Mouse (Mus musculus) liver, embryonic 14.5 days (tissue): ENCODE measurements around the gene Spon1. TPM values are rescaled to one million over a fixed set of nuclear protein-coding genes. Genes with fewer than 3 reads are reported as not detected.

Source experiments
- ATAC-seq: fragments of 200-750 bp; cut with Nextera tagmentation; 2 replicates; pipeline ENCODE4 v1.8.0; 2017; ENCODE audit warnings: moderate number of reproducible peaks, mild to moderate bottlenecking, moderate library complexity; ENCODE audit not compliant: insufficient read depth
- DNase-seq, 3 experiments: peaks; one replicate each; pipeline ENCODE4 v3.0.0-alpha.2; 2012 to 2013; ENCODE audit warnings: low read depth in 3 of 3, low spot score in 3 of 3
- H3K27ac ChIP-seq: fragments of 300-500 bp; sonication (generic); 2 replicates; pipeline ENCODE4 v1.5.1; 2014; ENCODE audit warnings: moderate library complexity, mild to moderate bottlenecking, control low read depth, inconsistent platforms
- H3K27me3 ChIP-seq: fragments of 300-500 bp; sonication (generic); 2 replicates; pipeline ENCODE4 v1.6.1; 2014; ENCODE audit warnings: mild to moderate bottlenecking, low read length, moderate library complexity; ENCODE audit not compliant: control insufficient read depth, insufficient read depth
- H3K36me3 ChIP-seq: fragments of 300-500 bp; sonication (generic); replicated peaks from 2 replicates; pipeline ENCODE4 v1.6.1; 2014; ENCODE audit warnings: low read depth; ENCODE audit not compliant: control insufficient read depth, insufficient read depth
- H3K4me1 ChIP-seq, 2 experiments: fragments of 200-500 bp in 1 of 2; fragments of 300-500 bp in 1 of 2; sonication (generic) in 1 of 2; replicated peaks; 2 replicates each; pipeline ENCODE4 v1.6.1; 2012 to 2014; ENCODE audit warnings: antibody characterized with exemption in 1 of 2, inconsistent platforms in 1 of 2, low read length in 1 of 2; ENCODE audit not compliant: control insufficient read depth in 2 of 2, insufficient read depth in 2 of 2
- H3K4me2 ChIP-seq: fragments of 300-500 bp; sonication (generic); 2 replicates; pipeline ENCODE4 v1.6.1; 2014; ENCODE audit warnings: low read depth, mild to moderate bottlenecking, control low read depth, moderate library complexity
- H3K4me3 ChIP-seq, 2 experiments: fragments of 200-500 bp in 1 of 2; fragments of 300-500 bp in 1 of 2; sonication (generic) in 1 of 2; 2 replicates each; pipeline ENCODE4 v1.5.1; 2012 to 2014; ENCODE audit warnings: low read depth in 2 of 2, low read length in 2 of 2, mild to moderate bottlenecking in 2 of 2, control low read depth in 1 of 2, inconsistent platforms in 1 of 2, moderate library complexity in 1 of 2; ENCODE audit not compliant: insufficient read depth in 1 of 2
- H3K9ac ChIP-seq: fragments of 300-500 bp; sonication (generic); replicated peaks from 2 replicates; pipeline ENCODE4 v1.6.1; 2014; ENCODE audit warnings: mild to moderate bottlenecking, control low read depth, moderate library complexity
- H3K9me3 ChIP-seq: fragments of 300-500 bp; sonication (generic); 2 replicates; pipeline ENCODE4 v1.6.1; 2016; ENCODE audit warnings: low read length, mixed read lengths; ENCODE audit not compliant: control insufficient read depth
- CTCF ChIP-seq: IDR thresholded peaks from 2 replicates; pipeline ENCODE4 v1.5.1; 2016; ENCODE audit warnings: antibody characterized with exemption, low read depth, control low read depth
- EP300 ChIP-seq: IDR thresholded peaks from 2 replicates; pipeline ENCODE4 v1.6.1; 2016; ENCODE audit warnings: antibody characterized with exemption, low read depth
- WGBS: fragments of 180-500 bp; shearing (Covaris S2); extraction: QIAGEN DNeasy Blood & Tissue Kit; methylation state at CpG from one replicate; pipeline ENCODE4 v1.1.7; 2014; ENCODE audit not compliant: insufficient replicate concordance; 5-methylcytosine and 5-hydroxymethylcytosine counted together
- polyA plus RNA-seq, 2 experiments: library from polyadenylated mRNA; depleted of rRNA in 1 of 2; stranded (reverse) in 1 of 2; unstranded in 1 of 2; fragments of >200 nt; fragmentation: Nextera tagmentation in 1 of 2; extraction: Ambion mirVana in 1 of 2; gene quantifications; 2 replicates each; pipeline versions ENCODE4 v1.2.1 to v1.2.3; 2012 to 2014

Spon1 gene
- polyA plus RNA-seq, 2 experiments = 0.36 to 0.39 TPM

- DNase-seq (no peak), ATAC-seq (no peak)
- 78% methylated on average over 10 of the region's 10 CpGs for WGBS
- TF ChIP-seq CTCF (no peak), EP300 (no peak)
- no peak overlapping the region for H3K4me2 ChIP-seq
- no peaks in the 10 kb centered on the region for H3K27me3 ChIP-seq
- no peak overlapping the region for H3K27ac ChIP-seq
- H3K4me1 ChIP-seq = peaks cover 0 to 12% of the 10 kb centered on the region in 2 experiments; a peak in 3 of 4 replicates
- H3K9ac ChIP-seq = no peak overlapping the region
- H3K4me3 ChIP-seq = no peak overlapping the region
- no peaks in the 10 kb centered on the region for H3K9me3 ChIP-seq
- no peaks in the 10 kb centered on the region for H3K36me3 ChIP-seq
Measured at GRCm38 (mm10) chr7:113814101-113814779, 48.4 kb downstream of the Spon1 start.

- H3K4me2 ChIP-seq = no peak overlapping the region
- H3K9me3 ChIP-seq = no peaks in the 10 kb centered on the region
- no peak overlapping the region for H3K4me3 ChIP-seq
- ATAC-seq (no peak), DNase-seq (no peak)
- peaks cover 0 to 12% of the 10 kb centered on the region in 2 experiments; a peak in 3 of 4 replicates for H3K4me1 ChIP-seq
- 67% methylated on average over 5 of the region's 5 CpGs for WGBS
- H3K27me3 ChIP-seq = no peaks in the 10 kb centered on the region
- no peak overlapping the region for H3K9ac ChIP-seq
- no peak overlapping the region for H3K27ac ChIP-seq
- TF ChIP-seq EP300 (no peak), CTCF (no peak)
- H3K36me3 ChIP-seq = no peaks in the 10 kb centered on the region
Measured at GRCm38 (mm10) chr7:113815726-113816125, 49.9 kb downstream of the Spon1 start.

DNA sequence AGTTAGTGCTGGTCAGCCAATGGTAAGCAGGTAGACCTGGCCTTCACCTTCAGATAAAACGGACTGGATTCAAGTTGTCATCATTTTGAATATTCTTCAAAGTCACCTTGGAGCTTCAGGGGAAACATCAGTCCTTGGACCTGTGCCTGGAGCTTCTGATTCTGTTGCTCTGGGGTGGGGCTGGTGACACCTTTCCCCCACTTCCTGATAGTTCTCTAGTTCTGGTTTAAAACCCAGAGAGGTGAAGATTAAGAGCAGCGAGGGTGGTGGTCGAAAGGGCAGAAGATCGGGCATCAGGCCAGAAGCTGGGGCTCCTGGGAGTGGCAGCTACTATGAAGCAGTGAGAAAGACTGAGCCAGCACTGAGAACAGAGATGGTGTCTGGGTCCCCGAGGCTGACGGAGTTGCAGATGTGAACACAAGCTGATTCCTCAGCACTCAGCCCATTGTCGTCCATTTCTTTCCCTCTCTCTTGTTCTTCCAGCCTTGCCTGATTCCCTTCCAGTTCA is 51.1 kb downstream of the Spon1 start:
- no peak for DNase-seq
- H3K9ac ChIP-seq = no peak overlapping the region
- no peaks in the 10 kb centered on the region for H3K36me3 ChIP-seq
- H3K4me2 ChIP-seq = no peak overlapping the region
- H3K27ac ChIP-seq = no peak overlapping the region
- no peak overlapping the region for H3K4me3 ChIP-seq
- TF ChIP-seq CTCF (no peak), EP300 (no peak)
- no peaks in the 10 kb centered on the region for H3K27me3 ChIP-seq
- peaks cover 0 to 12% of the 10 kb centered on the region in 2 experiments; a peak in 3 of 4 replicates for H3K4me1 ChIP-seq
- WGBS = 47% methylated on average over 7 of the region's 7 CpGs
- ATAC-seq = no peak
- no peaks in the 10 kb centered on the region for H3K9me3 ChIP-seq

- Histone ChIP-seq H3K9me3 (no peaks in the 10 kb centered on the region), H3K9ac (no peak overlapping the region), H3K4me1 (peaks cover 0 to 12% of the 10 kb centered on the region in 2 experiments; a peak in 3 of 4 replicates), H3K27me3 (no peaks in the 10 kb centered on the region), H3K36me3 (no peaks in the 10 kb centered on the region), H3K4me3 (no peak overlapping the region), H3K27ac (no peak overlapping the region), H3K4me2 (peak overlapping the region; percentile 1; the same call in 1 of the 2 replicates)
- WGBS = 14% methylated on average over 6 of the region's 6 CpGs
- TF ChIP-seq EP300 (peak; percentile 61), CTCF (no peak)
- ATAC-seq (peak; percentile 76; the same call in 1 of the 2 replicates), DNase-seq (peak; percentile 9 to 20 (median 9))
Measured at GRCm38 (mm10) chr7:113818116-113818515, 52.3 kb downstream of the Spon1 start.

DNA sequence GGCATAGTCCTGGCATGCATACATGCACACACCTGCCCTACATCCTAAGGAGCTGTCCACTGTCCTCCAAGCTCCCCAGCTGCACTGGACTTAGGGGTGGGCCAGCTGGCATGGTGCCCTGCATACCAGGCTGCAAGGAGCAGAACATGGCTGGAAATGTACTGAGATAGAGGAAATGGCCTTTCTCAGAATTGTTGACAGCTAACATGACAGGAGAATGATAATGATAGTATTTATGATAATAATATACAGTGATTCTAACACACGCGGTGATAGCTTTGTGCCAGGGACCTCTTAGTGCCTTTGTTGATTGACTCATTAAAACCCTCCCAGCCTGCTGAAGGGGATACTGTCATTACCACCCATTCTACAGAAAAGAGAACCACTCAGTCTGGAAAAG is 54.4 kb downstream of the Spon1 start:
- TF ChIP-seq CTCF (no peak), EP300 (no peak)
- ATAC-seq (no peak), DNase-seq (no peak)
- Histone ChIP-seq H3K4me2 (no peak overlapping the region), H3K4me3 (no peak overlapping the region), H3K27me3 (no peaks in the 10 kb centered on the region), H3K27ac (no peak overlapping the region), H3K9me3 (no peaks in the 10 kb centered on the region), H3K9ac (no peak overlapping the region), H3K36me3 (no peaks in the 10 kb centered on the region), H3K4me1 (peaks cover 0 to 14% of the 10 kb centered on the region in 2 experiments; a peak in 3 of 4 replicates)
- WGBS = 76% methylated on average over 2 of the region's 2 CpGs
